Mouse (Mus musculus): ENCODE data around the gene Zfp94. TPM values are rescaled to one million over a fixed set of nuclear protein-coding genes. Genes with fewer than 3 reads are reported as not detected.
A peak's percentile ranks its signal among the peaks of the same experiment; 100 is the strongest.

The Zfp94 gene
- polyA plus RNA-seq, 1 experiment from 2014 or later = 19.5 TPM

DNA sequence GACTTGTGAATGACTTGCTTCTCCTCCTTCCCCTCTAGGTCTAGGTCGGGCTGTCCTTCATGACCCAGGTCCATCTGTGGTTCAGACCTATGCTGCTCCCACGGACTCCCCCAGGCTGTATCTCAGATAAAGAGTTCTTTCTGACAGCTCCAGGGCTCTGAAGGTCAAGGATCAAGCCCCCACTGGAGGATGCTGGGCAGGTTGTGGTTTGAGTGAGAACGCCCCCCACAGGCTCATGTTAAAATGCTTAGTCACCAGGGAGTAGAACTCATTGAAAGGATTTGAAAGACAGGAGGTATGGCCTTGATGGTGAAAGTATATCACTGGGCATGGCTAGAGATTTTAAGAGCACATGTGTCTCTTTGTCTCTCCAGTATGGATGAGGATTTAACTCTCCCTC, 47.2 kb downstream of the Zfp94 start:
- Histone ChIP-seq H3K27me3 (no peaks in the 10 kb centered on the region), H3K36me3 (peaks cover 11% of the 10 kb centered on the region), H3K4me2 (peak overlapping the region; percentile 84; the same call in 1 of the 2 replicates), H3K27ac (replicated peaks) (no peak overlapping the region), H3K4me1 (replicated peaks) (peaks cover 8% of the 10 kb centered on the region), H3K4me3 (peak overlapping the region; percentile 56; the same call in 1 of the 2 replicates), H3K9me3 (no peaks in the 10 kb centered on the region), H3K9ac (no peak overlapping the region)
- ATAC-seq (ENCODE audit: low FRiP score, low read depth) = no peak
- WGBS = 76% methylated on average over 3 of the region's 3 CpGs

DNA sequence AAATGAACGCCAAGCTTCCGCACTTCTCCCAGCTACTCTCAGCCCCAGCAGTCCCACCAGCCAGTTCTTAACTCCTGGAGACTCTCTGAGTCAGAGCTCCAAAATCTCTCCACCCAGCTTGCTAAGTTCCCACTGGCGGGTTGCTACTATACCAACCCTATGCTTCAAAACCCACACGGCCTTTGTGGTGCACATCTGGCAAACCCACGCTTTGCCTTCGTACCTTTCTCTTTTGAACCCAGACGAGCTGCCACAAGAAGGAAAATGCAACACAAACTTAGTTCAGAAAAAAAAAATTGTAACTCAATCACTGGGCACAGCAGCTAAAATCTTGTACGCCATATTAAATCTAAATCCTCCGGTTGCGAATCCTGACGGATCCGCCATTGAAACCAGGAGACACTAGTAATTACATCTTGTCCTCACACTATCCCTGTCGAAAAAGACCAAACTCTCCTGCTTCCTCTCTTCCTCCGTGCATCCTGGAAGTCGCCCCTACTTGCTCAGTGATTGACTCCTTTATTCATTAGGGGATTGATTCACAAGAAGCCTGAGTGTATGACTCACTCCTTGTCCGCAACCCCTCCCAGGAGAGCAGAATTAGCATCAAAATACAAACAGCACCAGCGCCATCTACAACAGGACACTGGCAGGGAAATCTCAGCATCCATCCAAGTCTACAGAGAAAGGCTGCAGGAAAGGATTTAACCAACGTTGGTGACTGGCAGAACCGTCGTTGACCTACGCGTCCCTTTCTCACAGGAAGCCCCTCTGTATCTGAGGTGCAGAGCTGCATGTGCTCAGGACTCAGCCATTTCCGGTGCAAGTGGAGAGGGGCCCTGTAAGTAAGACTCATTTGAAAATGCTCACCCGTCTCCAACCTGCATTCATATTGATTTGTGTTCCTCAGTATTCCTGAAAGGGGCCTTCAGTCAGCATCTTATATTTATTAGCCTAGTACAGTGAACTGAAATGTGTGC, 48.0 kb downstream of the Zfp94 start:
- H3K4me2 ChIP-seq = no peak overlapping the region
- H3K9me3 ChIP-seq = no peaks in the 10 kb centered on the region
- ATAC-seq (ENCODE audit: low FRiP score, low read depth) = no peak
- H3K4me1 ChIP-seq (replicated peaks) = peaks cover 8% of the 10 kb centered on the region
- WGBS = 66% methylated on average over 24 of the region's 24 CpGs
- H3K27me3 ChIP-seq = no peaks in the 10 kb centered on the region
- H3K27ac ChIP-seq (replicated peaks) = no peak overlapping the region
- H3K9ac ChIP-seq = no peak overlapping the region
- H3K4me3 ChIP-seq = no peak overlapping the region
- peaks cover 3% of the 10 kb centered on the region; the same call in 1 of the 2 replicates for H3K36me3 ChIP-seq

DNA sequence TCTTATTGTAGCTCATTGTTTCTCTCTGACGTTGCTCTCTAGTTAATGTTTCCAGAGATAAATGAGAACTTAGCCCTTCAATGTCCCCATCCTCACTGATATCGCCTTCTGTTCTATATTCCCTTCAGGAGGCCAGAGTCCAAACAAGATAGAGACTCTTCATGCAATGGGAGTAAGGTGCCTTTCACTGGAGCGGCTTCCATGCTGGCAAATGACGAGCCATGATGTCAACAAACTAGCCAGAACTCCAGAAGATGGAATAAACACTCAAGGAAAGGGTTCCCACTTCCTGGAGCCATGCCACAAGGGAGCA, 56.5 kb downstream of the Zfp94 start:
- no peaks in the 10 kb centered on the region for H3K27me3 ChIP-seq
- no peak overlapping the region for H3K4me3 ChIP-seq
- WGBS = 95% methylated on average over 4 of the region's 4 CpGs
- no peak overlapping the region for H3K27ac ChIP-seq (replicated peaks)
- H3K36me3 ChIP-seq = peaks cover 28% of the 10 kb centered on the region
- H3K9ac ChIP-seq = no peak overlapping the region
- peaks cover 17% of the 10 kb centered on the region for H3K4me1 ChIP-seq (replicated peaks)
- no peak overlapping the region for H3K4me2 ChIP-seq
- no peaks in the 10 kb centered on the region for H3K9me3 ChIP-seq
- ATAC-seq (ENCODE audit: low FRiP score, low read depth) = no peak

DNA sequence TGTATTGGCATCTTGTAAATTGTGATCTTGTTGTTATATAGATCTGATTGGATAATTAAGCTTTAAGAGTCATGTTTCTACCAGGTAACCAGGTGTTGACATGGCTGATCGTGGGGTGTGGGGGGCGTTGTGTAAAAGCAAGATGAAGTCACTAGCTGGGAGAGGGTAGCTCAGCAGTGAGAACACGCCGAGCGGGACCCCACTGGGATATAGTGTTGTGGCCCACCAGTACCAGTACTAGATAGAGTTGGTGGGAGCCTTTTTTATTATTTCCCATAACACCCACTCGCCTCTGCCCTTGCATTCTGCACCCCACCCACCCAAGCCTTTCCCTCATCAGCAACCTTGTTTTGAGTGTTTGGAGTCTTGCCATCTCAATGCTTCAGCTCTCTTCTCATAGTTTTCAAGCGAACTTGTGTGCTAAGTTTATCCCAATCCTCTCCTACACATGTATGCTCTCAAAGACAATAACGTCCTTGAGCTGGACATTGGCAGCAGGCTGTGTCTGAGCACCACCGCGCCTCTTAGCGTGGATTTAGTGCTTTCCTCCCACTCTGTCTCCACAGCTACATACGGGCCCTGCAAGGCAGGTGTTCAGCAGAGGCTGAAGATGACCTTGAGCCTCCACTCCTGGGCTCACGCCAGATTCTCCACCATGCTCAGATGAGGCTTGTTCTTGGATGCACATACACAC, 57.0 kb downstream of the Zfp94 start:
- peaks cover 28% of the 10 kb centered on the region for H3K36me3 ChIP-seq
- no peak overlapping the region for H3K9ac ChIP-seq
- H3K4me3 ChIP-seq = no peak overlapping the region
- no peaks in the 10 kb centered on the region for H3K27me3 ChIP-seq
- H3K9me3 ChIP-seq = no peaks in the 10 kb centered on the region
- peaks cover 20% of the 10 kb centered on the region for H3K4me1 ChIP-seq (replicated peaks)
- ATAC-seq (ENCODE audit: low FRiP score, low read depth) = no peak
- no peak overlapping the region for H3K4me2 ChIP-seq
- WGBS = 93% methylated on average over 13 of the region's 13 CpGs
- no peak overlapping the region for H3K27ac ChIP-seq (replicated peaks)

DNA sequence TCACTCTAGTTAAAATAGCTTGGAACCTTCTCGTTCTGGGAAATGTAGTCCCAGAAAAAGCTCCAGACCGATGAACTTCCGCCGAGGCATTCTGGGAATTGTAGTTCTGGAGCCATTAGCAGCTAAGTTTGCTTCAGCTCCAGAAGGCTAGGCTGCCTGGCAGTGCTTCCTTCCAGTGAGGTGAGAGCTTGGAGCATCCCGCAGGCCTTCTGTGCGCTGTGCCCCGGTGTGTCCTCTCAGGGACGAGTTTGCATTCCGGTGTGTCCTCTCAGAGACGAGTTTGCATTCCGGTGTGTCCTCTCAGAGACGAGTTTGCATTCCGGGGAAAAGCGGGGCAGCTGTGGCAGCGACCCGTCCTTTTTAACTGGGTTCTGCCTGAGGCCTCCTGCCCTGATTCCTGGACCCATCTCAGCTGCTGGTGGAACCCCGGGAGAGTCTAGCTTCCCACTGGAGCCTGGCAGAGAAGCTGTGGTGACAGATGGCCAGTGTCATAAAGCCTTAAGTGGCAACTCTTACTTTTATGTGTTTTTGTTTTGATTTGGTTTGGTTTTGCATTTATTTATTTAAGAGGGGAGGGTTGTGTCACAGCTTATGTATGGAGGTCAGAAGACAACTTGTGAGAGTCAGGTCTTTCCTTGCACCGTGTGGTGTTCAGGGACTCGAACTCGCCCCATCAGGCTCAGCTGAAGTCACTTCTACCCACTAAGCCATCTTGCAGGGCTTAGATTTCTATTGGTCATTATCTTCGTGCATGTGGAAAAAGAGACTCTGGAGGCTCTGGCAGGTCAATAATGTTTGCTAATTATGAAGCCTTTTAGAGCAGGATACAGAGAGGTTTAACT, 61.6 kb downstream of the Zfp94 start, which contains the start of gene Zfp108:
TSS of gene Zfp108 (plus strand) at position 162 of the 842 bp plus-strand sequence.
- 19% methylated on average over 21 of the region's 21 CpGs for WGBS
- Histone ChIP-seq H3K4me1 (replicated peaks) (peaks cover 25% of the 10 kb centered on the region), H3K9ac (peak within 1 kb of the TSS; percentile 62), H3K27me3 (no peaks in the 10 kb centered on the region), H3K27ac (replicated peaks) (peak within 1 kb of the TSS; percentile 62), H3K4me3 (peak within 1 kb of the TSS; percentile 56), H3K4me2 (peak within 1 kb of the TSS; percentile 71), H3K36me3 (peaks cover 3% of the 10 kb centered on the region), H3K9me3 (no peaks in the 10 kb centered on the region)
- ATAC-seq (ENCODE audit: low FRiP score, low read depth) = peak; percentile 90

DNA sequence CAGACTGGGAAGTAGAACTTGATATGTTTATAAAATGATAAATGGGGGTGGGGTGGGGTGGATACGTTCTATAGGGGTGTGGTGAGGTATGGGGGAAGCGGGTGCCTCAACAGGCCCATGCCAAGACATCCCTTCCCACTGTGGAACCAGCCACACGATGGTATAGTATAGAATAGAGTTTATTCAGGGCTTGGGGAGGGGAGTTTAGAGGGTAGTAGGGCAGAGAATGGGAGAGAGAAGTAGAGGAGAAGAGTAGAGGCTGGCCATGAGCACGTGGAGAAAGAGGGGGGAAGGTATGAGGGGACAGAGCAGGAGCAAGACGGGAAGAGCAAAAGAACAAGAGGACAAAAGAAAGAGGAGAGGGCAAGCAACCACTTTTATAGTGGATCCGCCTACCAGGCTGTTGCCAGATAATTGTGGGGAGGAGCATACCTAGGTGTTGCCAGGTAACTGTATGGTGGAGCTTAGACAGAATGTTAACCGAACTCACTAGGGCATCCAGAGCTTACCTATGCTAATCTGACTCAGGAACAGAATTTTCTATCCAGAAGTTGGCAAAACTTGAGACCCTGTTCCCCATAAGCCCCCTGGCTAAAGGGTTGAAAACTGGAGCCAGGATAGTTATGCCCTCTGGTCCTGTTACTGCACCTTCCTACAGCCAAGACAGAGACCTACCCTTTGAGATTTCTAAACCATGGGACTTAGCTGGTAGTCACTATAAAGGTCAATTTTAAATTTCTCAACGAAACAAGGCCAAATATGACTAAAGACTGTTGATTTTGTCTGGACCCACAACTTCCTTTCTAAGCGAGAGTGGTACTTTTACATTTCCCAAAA, 62.5 kb downstream of the Zfp94 start:
- Histone ChIP-seq H3K4me2 (peak overlapping the region; percentile 71), H3K9ac (no peak overlapping the region), H3K4me3 (peak overlapping the region; percentile 56), H3K36me3 (no peaks in the 10 kb centered on the region), H3K9me3 (no peaks in the 10 kb centered on the region), H3K27ac (replicated peaks) (0 out of 2 replicates have a peak overlapping the region, but pooled peaks have one; percentile 24), H3K4me1 (replicated peaks) (peaks cover 25% of the 10 kb centered on the region), H3K27me3 (no peaks in the 10 kb centered on the region)
- WGBS = 66% methylated on average over 9 of the region's 9 CpGs
- peak; percentile 78 for ATAC-seq (ENCODE audit: low FRiP score, low read depth)

Small RNAs within 50 kb of the gene (microRNA-seq; reads per million reads assigned to microRNA genes)
- not detected for gene Gm27592

Other genes with a start within 250 kb of the Zfp94 start
- 33.7 and 35.5 TPM in 2 replicates for gene Zfp180, start 234.7 kb downstream of the Zfp94 start, polyA plus RNA-seq (2015; fragmentation: Nextera tagmentation; extraction: Ambion mirVana)
- gene Zfp112, start 204.4 kb downstream of the Zfp94 start, polyA plus RNA-seq (2015; fragmentation: Nextera tagmentation; extraction: Ambion mirVana) = 9.8 and 11.0 TPM in 2 replicates
- gene Zfp235, start 182.5 kb downstream of the Zfp94 start, polyA plus RNA-seq (2015; fragmentation: Nextera tagmentation; extraction: Ambion mirVana) = 23.3 and 25.2 TPM in 2 replicates
- 5.0 and 5.7 TPM in 2 replicates for gene Zfp114, start 141.6 kb downstream of the Zfp94 start, polyA plus RNA-seq (2015; fragmentation: Nextera tagmentation; extraction: Ambion mirVana)
- gene Zfp111, start 105.2 kb downstream of the Zfp94 start, polyA plus RNA-seq (2015; fragmentation: Nextera tagmentation; extraction: Ambion mirVana) = 5.2 and 5.9 TPM in 2 replicates
- 4.4 and 4.5 TPM in 2 replicates for gene Zfp109, start 79.1 kb downstream of the Zfp94 start, polyA plus RNA-seq (2015; fragmentation: Nextera tagmentation; extraction: Ambion mirVana)
- 7.0 and 7.5 TPM in 2 replicates for gene Zfp108, start 61.9 kb downstream of the Zfp94 start, polyA plus RNA-seq (2015; fragmentation: Nextera tagmentation; extraction: Ambion mirVana)
- gene Zfp93, start 46.2 kb downstream of the Zfp94 start, polyA plus RNA-seq (2015; fragmentation: Nextera tagmentation; extraction: Ambion mirVana) = 6.2 and 8.2 TPM in 2 replicates
- 39.5 and 42.3 TPM in 2 replicates for gene Zfp61, start 15.4 kb downstream of the Zfp94 start, polyA plus RNA-seq (2015; fragmentation: Nextera tagmentation; extraction: Ambion mirVana)
- gene Tescl, start 17.3 kb upstream of the Zfp94 start, polyA plus RNA-seq (2015; fragmentation: Nextera tagmentation; extraction: Ambion mirVana) = 0.23 and 0.38 TPM in 2 replicates
- not detected in 2 replicates for gene Lypd5, start 32.5 kb upstream of the Zfp94 start, polyA plus RNA-seq (2015; fragmentation: Nextera tagmentation; extraction: Ambion mirVana)
- 2.3 and 2.9 TPM in 2 replicates for gene Kcnn4, start 53.6 kb upstream of the Zfp94 start, polyA plus RNA-seq (2015; fragmentation: Nextera tagmentation; extraction: Ambion mirVana)
- gene Smg9, start 83.0 kb upstream of the Zfp94 start, polyA plus RNA-seq (2015; fragmentation: Nextera tagmentation; extraction: Ambion mirVana) = 32.8 and 42.5 TPM in 2 replicates
- gene Irgc1, start 135.6 kb upstream of the Zfp94 start, polyA plus RNA-seq (2015; fragmentation: Nextera tagmentation; extraction: Ambion mirVana) = not detected in 2 replicates
- gene Plaur, start 145.8 kb upstream of the Zfp94 start, polyA plus RNA-seq (2015; fragmentation: Nextera tagmentation; extraction: Ambion mirVana) = 1.3 and 1.5 TPM in 2 replicates
- 77.9 and 80.4 TPM in 2 replicates for gene Cadm4, start 165.4 kb upstream of the Zfp94 start, polyA plus RNA-seq (2015; fragmentation: Nextera tagmentation; extraction: Ambion mirVana)
- gene Zfp428, start 190.3 kb upstream of the Zfp94 start, polyA plus RNA-seq (2015; fragmentation: Nextera tagmentation; extraction: Ambion mirVana) = 281 and 307 TPM in 2 replicates
- 1.00 and 1.5 TPM in 2 replicates for gene AC161166.1, start 195.8 kb upstream of the Zfp94 start, polyA plus RNA-seq (2015; fragmentation: Nextera tagmentation; extraction: Ambion mirVana)
- 28.5 and 28.7 TPM in 2 replicates for gene Irgq, start 214.0 kb upstream of the Zfp94 start, polyA plus RNA-seq (2015; fragmentation: Nextera tagmentation; extraction: Ambion mirVana)
- gene Pinlyp, start 229.5 kb upstream of the Zfp94 start, polyA plus RNA-seq (2015; fragmentation: Nextera tagmentation; extraction: Ambion mirVana) = 0.25 TPM in 1 of 2 replicates, not detected in the other
- gene Xrcc1, start 229.6 kb upstream of the Zfp94 start, polyA plus RNA-seq (2015; fragmentation: Nextera tagmentation; extraction: Ambion mirVana) = 66.2 and 72.1 TPM in 2 replicates